Mouse (Mus musculus) ovary, adult 2 months (tissue): Measurements from ENCODE around the gene Ooep. TPM values are rescaled to one million over a fixed set of nuclear protein-coding genes. Genes with fewer than 3 reads are reported as not detected.

ENCODE experiments used
- polyA plus RNA-seq: library from polyadenylated mRNA; depleted of rRNA; stranded (reverse); fragments of >200 nt; gene quantifications from 2 replicates; pipeline ENCODE4 v1.2.3, GENCODE M21; 2012; rRNA removed

Gene Ooep
- 6.8 and 7.6 TPM in 2 replicates for polyA plus RNA-seq

DNA sequence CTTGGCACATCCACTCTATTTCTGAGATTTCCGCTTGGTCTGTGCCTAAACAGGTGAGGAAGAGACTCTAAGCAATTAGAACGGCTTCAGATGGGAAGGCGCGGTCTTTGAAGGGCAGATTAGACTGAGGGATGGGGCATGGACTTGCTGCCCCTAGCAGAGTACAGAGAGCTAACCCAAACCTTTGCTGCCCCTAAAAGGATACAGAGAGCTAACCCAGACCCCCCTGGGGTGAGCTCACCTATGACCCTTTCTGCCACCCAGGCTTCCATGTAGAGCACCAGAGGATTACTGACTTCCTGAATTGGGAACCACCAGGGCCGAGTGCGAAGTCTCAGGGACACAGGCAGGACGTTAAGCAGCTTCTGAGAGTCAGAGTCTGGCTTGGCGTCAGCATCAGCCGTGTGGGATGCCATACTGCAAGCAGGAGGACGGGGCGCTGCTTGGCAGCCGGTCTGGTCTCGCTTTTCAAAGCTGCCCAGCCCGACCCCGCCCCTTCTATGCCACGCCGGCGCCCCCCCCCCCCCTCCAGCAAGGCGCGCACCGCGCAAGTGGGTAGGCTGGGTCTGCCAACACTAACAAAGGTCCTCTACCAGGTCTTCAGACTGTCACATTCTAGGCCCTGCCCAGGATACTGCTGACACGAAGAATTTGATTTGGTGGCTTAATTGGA, at the start of gene Ooep:
Gene Ooep, minus strand, starts transcription at position 613 of the 673 bp plus-strand sequence.

DNA sequence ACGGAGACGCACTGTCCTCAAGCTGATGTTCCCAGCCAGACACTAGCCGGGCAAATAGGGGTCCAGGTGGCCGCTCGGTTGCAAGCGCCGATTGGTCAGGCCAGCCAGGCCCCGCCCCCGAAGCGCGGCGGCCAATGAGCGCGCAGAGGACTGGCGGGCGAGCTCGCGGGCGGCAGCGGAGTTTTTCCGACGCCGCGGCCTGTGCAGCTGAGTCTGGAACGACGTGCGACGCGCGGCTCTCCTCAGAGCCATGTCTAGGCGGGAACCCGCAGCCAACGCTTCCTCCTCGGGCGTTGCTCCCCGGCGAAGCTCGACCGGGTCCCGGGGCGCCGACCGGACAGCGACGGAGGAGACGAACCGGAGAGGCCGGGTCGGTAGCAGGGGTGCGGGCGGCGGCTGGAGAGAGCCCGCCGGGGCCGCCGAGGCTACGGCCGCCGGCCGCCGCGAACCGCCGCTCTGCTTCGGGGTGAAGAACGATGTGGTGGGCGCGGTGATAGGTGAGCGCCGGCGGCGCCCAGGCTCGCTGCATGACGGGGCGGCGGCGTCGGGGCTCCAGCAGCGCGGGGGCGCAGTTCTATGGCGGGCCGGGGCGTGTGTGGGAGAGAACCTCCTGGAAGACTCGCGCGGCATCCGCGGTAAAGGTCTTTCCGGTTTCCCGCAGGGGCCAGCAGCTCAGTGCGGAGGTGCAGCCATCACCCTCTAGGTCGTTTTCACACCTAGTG, 17.3 kb upstream of the Ooep start, which contains the start of gene Ddx43:
Gene Ddx43, plus strand, starts transcription at position 148 of the 722 bp plus-strand sequence.

DNA sequence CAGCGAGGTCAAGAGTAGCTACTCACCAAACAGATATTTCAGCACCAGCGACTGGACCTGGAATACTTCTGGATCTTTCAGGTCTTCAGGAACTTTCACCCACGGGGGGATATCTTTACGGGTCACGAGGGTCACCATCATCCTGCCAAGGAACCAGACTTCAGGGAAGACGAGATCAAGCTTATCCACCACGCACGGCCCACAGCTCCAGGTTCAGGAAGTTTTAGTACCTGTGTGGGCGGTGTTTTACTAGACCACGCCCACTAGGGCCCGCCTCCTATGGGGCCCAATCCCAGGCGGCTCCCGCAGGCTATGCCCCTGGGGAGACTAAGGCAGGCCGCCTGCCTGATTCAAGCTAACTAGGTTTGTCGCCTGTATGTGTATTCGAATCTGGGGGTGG, 10.6 kb downstream of the Ooep start, which contains the start of gene Dppa5a:
Gene Dppa5a, minus strand, starts transcription at position 219 of the 400 bp plus-strand sequence.

DNA sequence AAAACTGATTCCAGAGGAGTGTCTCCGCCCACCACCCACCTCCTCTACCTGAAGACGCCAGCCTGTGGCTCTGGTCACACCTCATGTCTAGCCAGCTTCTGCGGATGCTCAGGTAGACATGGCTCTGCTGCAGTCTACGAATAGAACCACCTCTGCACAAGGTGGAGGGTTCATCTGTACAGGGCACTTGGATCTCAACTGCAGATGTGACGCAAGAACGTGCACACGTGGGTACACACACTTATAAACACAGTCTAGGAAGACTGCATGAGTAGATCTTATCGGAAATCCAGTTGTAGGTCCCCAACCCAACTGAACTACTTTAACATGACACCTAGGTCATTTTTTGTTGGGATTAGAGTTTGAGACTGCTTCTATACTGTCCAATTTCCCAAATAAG, 22.9 kb downstream of the Ooep start, which contains the start of gene Gsta2:
Gene Gsta2, minus strand, starts transcription at position 178 of the 400 bp plus-strand sequence.

DNA sequence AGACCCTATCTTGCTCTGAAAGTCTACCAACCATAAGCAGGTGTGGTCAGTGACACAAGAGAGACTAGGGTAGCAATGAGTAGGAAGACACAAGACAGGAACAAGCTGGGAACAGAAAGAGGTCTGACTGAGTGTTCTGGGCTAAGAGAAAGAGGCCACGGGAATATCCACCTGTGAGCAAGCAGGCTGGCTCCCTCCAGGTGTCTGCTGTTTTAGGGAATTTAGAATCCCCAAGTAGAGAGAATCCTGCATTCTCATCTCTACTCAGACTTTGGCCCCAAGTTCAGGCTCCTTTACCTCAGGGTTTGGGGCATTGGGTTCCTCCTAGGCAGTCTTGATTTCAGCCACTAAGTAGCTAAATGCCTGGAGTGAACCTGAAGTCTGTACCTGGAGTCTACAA, 51.2 kb downstream of the Ooep start, which contains the start of gene Omt2b:
Gene Omt2b, plus strand, starts transcription at position 301 of the 400 bp plus-strand sequence.

Other genes with a start within 250 kb of the Ooep start
- gene Gsta4, start 196.0 kb downstream of the Ooep start, polyA plus RNA-seq, result 26.3 and 30.1 TPM in 2 replicates
- gene Gsta1, start 148.1 kb downstream of the Ooep start, polyA plus RNA-seq, result not detected in 2 replicates
- not detected in 2 replicates for gene Gm3776, start 121.6 kb downstream of the Ooep start, polyA plus RNA-seq
- not detected in 2 replicates for gene Gm10639, start 88.8 kb downstream of the Ooep start, polyA plus RNA-seq
- 1.5 and 3.4 TPM in 2 replicates for gene Omt2a, start 63.9 kb downstream of the Ooep start, polyA plus RNA-seq
- gene Omt2b, start 51.1 kb downstream of the Ooep start, polyA plus RNA-seq, result 2.8 and 4.2 TPM in 2 replicates
- gene Gsta2, start 22.9 kb downstream of the Ooep start, polyA plus RNA-seq, result 2.2 and 2.6 TPM in 2 replicates
- 3.1 and 4.8 TPM in 2 replicates for gene Dppa5a, start 10.5 kb downstream of the Ooep start, polyA plus RNA-seq
- gene Ddx43, start 17.1 kb upstream of the Ooep start, polyA plus RNA-seq, result 0.07 TPM in 1 of 2 replicates, not detected in the other
- 0.77 and 1.4 TPM in 2 replicates for gene Cgas, start 64.5 kb upstream of the Ooep start, polyA plus RNA-seq
- gene Mto1, start 69.5 kb upstream of the Ooep start, polyA plus RNA-seq, result 18.1 and 27.4 TPM in 2 replicates
- gene Gm17324, start 70.1 kb upstream of the Ooep start, polyA plus RNA-seq, result 0.21 and 0.71 TPM in 2 replicates
- 2,344 and 3,976 TPM in 2 replicates for gene Eef1a1, start 110.4 kb upstream of the Ooep start, polyA plus RNA-seq
- 8.0 TPM in 2 replicates for gene Slc17a5, start 209.3 kb upstream of the Ooep start, polyA plus RNA-seq
- 0.87 and 2.8 TPM in 2 replicates for gene Cd109, start 236.8 kb upstream of the Ooep start, polyA plus RNA-seq